Mouse (Mus musculus) liver, embryonic 11.5 days (tissue): Measurements from ENCODE around the gene Ocln. TPM values are rescaled to one million over a fixed set of nuclear protein-coding genes. Genes with fewer than 3 reads are reported as not detected.
"Not testable (repeated sequence)": the region's sequence is repeated elsewhere in the genome, so short reads cannot be mapped to it uniquely, and the experiment has no call there.

Source experiments
- ATAC-seq: fragments of 200-750 bp; cut with Nextera tagmentation; replicated peaks from 2 replicates; pipeline ENCODE4 v1.8.0; 2017; ENCODE audit warnings: moderate number of reproducible peaks, mild to moderate bottlenecking, moderate TSS enrichment, moderate library complexity; ENCODE audit not compliant: low FRiP score
- DNase-seq: peaks from one replicate; pipeline ENCODE4 v3.0.0-alpha.2; 2017; ENCODE audit warnings: low spot score
- H3K27ac ChIP-seq: fragments of 300-500 bp; sonication (generic); 2 replicates; pipeline ENCODE4 v1.5.1; 2014; ENCODE audit warnings: mild to moderate bottlenecking, low read depth, low read length, control low read depth
- H3K27me3 ChIP-seq: fragments of 300-500 bp; sonication (generic); replicated peaks from 2 replicates; pipeline ENCODE4 v1.6.1; 2014; ENCODE audit warnings: low read length, mixed read lengths; ENCODE audit not compliant: control insufficient read depth, insufficient read depth
- H3K36me3 ChIP-seq: fragments of 300-500 bp; sonication (generic); 2 replicates; pipeline ENCODE4 v1.6.1; 2014; ENCODE audit warnings: mild to moderate bottlenecking, low read length, moderate library complexity, mixed read lengths; ENCODE audit not compliant: control insufficient read depth, insufficient read depth
- H3K4me1 ChIP-seq: fragments of 300-500 bp; sonication (generic); replicated peaks from 2 replicates; pipeline ENCODE4 v1.6.1; 2014; ENCODE audit warnings: low read length, mixed read lengths; ENCODE audit not compliant: control insufficient read depth, insufficient read depth
- H3K4me2 ChIP-seq: fragments of 300-500 bp; sonication (generic); 2 replicates; pipeline ENCODE4 v1.6.1; 2014; ENCODE audit warnings: mild to moderate bottlenecking, control low read depth, moderate library complexity
- H3K4me3 ChIP-seq: fragments of 300-500 bp; sonication (generic); 2 replicates; pipeline ENCODE4 v1.5.1; 2014; ENCODE audit warnings: low read depth, low read length, control low read depth
- H3K9ac ChIP-seq: fragments of 300-500 bp; sonication (generic); 2 replicates; pipeline ENCODE4 v1.6.1; 2014; ENCODE audit warnings: low read depth, low read length, control low read depth
- H3K9me3 ChIP-seq: fragments of 300-500 bp; sonication (generic); 2 replicates; pipeline ENCODE4 v1.6.1; 2016; ENCODE audit warnings: low read length, inconsistent platforms, mixed read lengths; ENCODE audit not compliant: control insufficient read depth
- WGBS: fragments of 180-500 bp; shearing (Covaris S2); extraction: QIAGEN DNeasy Blood & Tissue Kit; methylation state at CpG from one replicate; pipeline ENCODE4 v1.1.7; 2014; 5-methylcytosine and 5-hydroxymethylcytosine counted together
- polyA plus RNA-seq: library from polyadenylated mRNA; unstranded; fragments of >200 nt; fragmentation: Nextera tagmentation; extraction: Ambion mirVana; gene quantifications from 2 replicates; pipeline ENCODE4 v1.2.1, GENCODE M21; 2014

Gene Ocln
- polyA plus RNA-seq, 1 experiment from 2014 or later: 8.5 TPM

- Histone ChIP-seq H3K36me3 (no peaks in the 10 kb centered on the region), H3K27ac (no peak overlapping the region), H3K27me3 (no peaks in the 10 kb centered on the region), H3K9ac (no peak overlapping the region), H3K9me3 (no peaks in the 10 kb centered on the region), H3K4me1 (no peaks in the 10 kb centered on the region), H3K4me2 (no peak overlapping the region), H3K4me3 (no peak overlapping the region)
- ATAC-seq (no peak), DNase-seq (no peak)
- 77% methylated on average over 6 of the region's 6 CpGs for WGBS
Measured at GRCm38 (mm10) chr13:100517652-100518153, 34.8 kb downstream of the Ocln start.

- Histone ChIP-seq H3K4me3 (no peak overlapping the region), H3K27ac (no peak overlapping the region), H3K36me3 (no peaks in the 10 kb centered on the region), H3K4me2 (no peak overlapping the region), H3K9ac (no peak overlapping the region), H3K27me3 (no peaks in the 10 kb centered on the region), H3K9me3 (no peaks in the 10 kb centered on the region), H3K4me1 (peaks cover 4% of the 10 kb centered on the region; the same call in 1 of the 2 replicates)
- DNase-seq: no peak
- WGBS: 67% methylated on average over 12 of the region's 12 CpGs
- no peak for ATAC-seq
Measured at GRCm38 (mm10) chr13:100516213-100517105, 36.1 kb downstream of the Ocln start.

- Histone ChIP-seq H3K4me1 (peaks cover 6% of the 10 kb centered on the region; the same call in 1 of the 2 replicates), H3K27ac (peak overlapping the region; percentile 79)
Measured at GRCm38 (mm10) chr13:100512792-100513191, 39.7 kb downstream of the Ocln start.

GRCm38 (mm10) chr13:100511860-100512364 lies 40.6 kb downstream of the Ocln start:
- no peaks in the 10 kb centered on the region for H3K9me3 ChIP-seq
- H3K4me2 ChIP-seq: 0 out of 2 replicates have a peak overlapping the region, but pooled peaks have one; percentile 2
- H3K4me3 ChIP-seq: no peak overlapping the region
- H3K36me3 ChIP-seq: no peaks in the 10 kb centered on the region
- H3K27me3 ChIP-seq: no peaks in the 10 kb centered on the region
- H3K27ac ChIP-seq: peak overlapping the region; percentile 79; the same call in 1 of the 2 replicates
- H3K9ac ChIP-seq: no peak overlapping the region
- WGBS: 46% methylated on average over 4 of the region's 4 CpGs
- H3K4me1 ChIP-seq: peaks cover 6% of the 10 kb centered on the region; the same call in 1 of the 2 replicates
- DNase-seq (no peak), ATAC-seq (peak; percentile 87)

More at GRCm38 (mm10) chr13:100512792-100513191, 39.7 kb downstream of the Ocln start:
- no peaks in the 10 kb centered on the region for H3K36me3 ChIP-seq
- ATAC-seq: no peak; the same call in 1 of the 2 replicates
- WGBS: 63% methylated on average over 2 of the region's 2 CpGs
- no peaks in the 10 kb centered on the region for H3K27me3 ChIP-seq
- DNase-seq: no peak
- peak overlapping the region; percentile 51 for H3K4me2 ChIP-seq
- no peak overlapping the region for H3K4me3 ChIP-seq
- no peak overlapping the region for H3K9ac ChIP-seq
- H3K9me3 ChIP-seq: no peaks in the 10 kb centered on the region

GRCm38 (mm10) chr13:100511146-100511859 lies 41.2 kb downstream of the Ocln start:
- 67% methylated on average over 7 of the region's 7 CpGs for WGBS
- ATAC-seq: peak; percentile 35
- peak overlapping the region; percentile 35; the same call in 1 of the 2 replicates for H3K27ac ChIP-seq

GRCm38 (mm10) chr13:100499625-100500024 lies 52.9 kb downstream of the Ocln start:
- not testable (repeated sequence) for H3K9ac ChIP-seq, DNase-seq, H3K27ac ChIP-seq, H3K4me2 ChIP-seq, H3K36me3 ChIP-seq, H3K4me1 ChIP-seq, ATAC-seq, H3K27me3 ChIP-seq, H3K4me3 ChIP-seq, H3K9me3 ChIP-seq

More at GRCm38 (mm10) chr13:100511146-100511859, 41.2 kb downstream of the Ocln start:
- Histone ChIP-seq H3K36me3 (no peaks in the 10 kb centered on the region), H3K9ac (no peak overlapping the region), H3K27me3 (no peaks in the 10 kb centered on the region), H3K9me3 (no peaks in the 10 kb centered on the region), H3K4me3 (no peak overlapping the region), H3K4me2 (peak overlapping the region; percentile 2; the same call in 1 of the 2 replicates), H3K4me1 (peaks cover 6% of the 10 kb centered on the region; the same call in 1 of the 2 replicates)
- DNase-seq: no peak

GRCm38 (mm10) chr13:100495337-100495736 lies 57.2 kb downstream of the Ocln start:
- no peaks in the 10 kb centered on the region for H3K36me3 ChIP-seq
- no peak for ATAC-seq
- peaks cover 6% of the 10 kb centered on the region; the same call in 1 of the 2 replicates for H3K4me1 ChIP-seq
- WGBS: 84% methylated on average over 4 of the region's 4 CpGs
- no peak overlapping the region for H3K4me2 ChIP-seq
- H3K4me3 ChIP-seq: no peak overlapping the region
- no peak for DNase-seq
- H3K9ac ChIP-seq: no peak overlapping the region
- no peaks in the 10 kb centered on the region for H3K9me3 ChIP-seq
- no peak overlapping the region for H3K27ac ChIP-seq
- no peaks in the 10 kb centered on the region for H3K27me3 ChIP-seq

GRCm38 (mm10) chr13:100494370-100494769 lies 58.1 kb downstream of the Ocln start:
- DNase-seq, H3K9ac ChIP-seq, H3K4me2 ChIP-seq, H3K27ac ChIP-seq, ATAC-seq, H3K4me3 ChIP-seq, H3K36me3 ChIP-seq, H3K9me3 ChIP-seq, H3K27me3 ChIP-seq, H3K4me1 ChIP-seq: not testable (repeated sequence)
- 62% methylated on average over 8 of the region's 8 CpGs for WGBS
